Mouse (Mus musculus) CH12.LX (cell line): ENCODE data around the gene Npm1.

ENCODE experiments used
- CTCF ChIP-seq, 2 experiments: IDR thresholded peaks in 1 of 2; conservative IDR thresholded peaks in 1 of 2; 2 replicates each; pipeline ENCODE4 v1.5.1; 2011 to 2012; ENCODE audit warnings: low read depth in 2 of 2, low read length in 2 of 2, improper control_type of control experiment in 1 of 2, inconsistent platforms in 1 of 2, mild to moderate bottlenecking in 1 of 2, moderate library complexity in 1 of 2
- E2F4 ChIP-seq: IDR thresholded peaks from 2 replicates; pipeline ENCODE4 v1.6.1; 2011; ENCODE audit warnings: low read depth, low read length, improper control_type of control experiment; ENCODE audit not compliant: insufficient replicate concordance
- EP300 ChIP-seq: IDR thresholded peaks from 2 replicates; pipeline ENCODE4 v1.6.1; 2011; ENCODE audit warnings: low read length, improper control_type of control experiment
- GABPA ChIP-seq: IDR thresholded peaks from 2 replicates; pipeline ENCODE4 v1.6.1; 2012; ENCODE audit warnings: low read depth, low read length, improper control_type of control experiment, inconsistent platforms; ENCODE audit not compliant: insufficient replicate concordance
- MYC ChIP-seq: IDR thresholded peaks from 2 replicates; pipeline ENCODE4 v1.6.1; 2011; ENCODE audit warnings: low read depth, mild to moderate bottlenecking, improper control_type of control experiment, low read length
- POLR2A ChIP-seq: IDR thresholded peaks from 2 replicates; pipeline ENCODE4 v1.6.1; 2011; ENCODE audit warnings: low read depth, mild to moderate bottlenecking, improper control_type of control experiment, low read length
- RAD21 ChIP-seq: IDR thresholded peaks from 2 replicates; pipeline ENCODE4 v1.6.1; 2011; ENCODE audit warnings: low read depth, mild to moderate bottlenecking, low read length, improper control_type of control experiment, moderate library complexity

- TF ChIP-seq E2F4 = no peak
- TF ChIP-seq EP300 = no peak
- no peak for TF ChIP-seq CTCF (conservative IDR thresholded peaks at IDR 0.05 in 1 of 2, IDR thresholded peaks at IDR 0.05 in 1 of 2; ENCODE audit: low read depth in 2 of 2, low read length in 2 of 2)
- TF ChIP-seq POLR2A = no peak
- TF ChIP-seq RAD21 = no peak
- no peak for TF ChIP-seq GABPA
- no peak for TF ChIP-seq MYC
Measured at GRCm38 (mm10) chr11:33107540-33107939, 55.5 kb downstream of the Npm1 start.
